9 mouse cellular contexts compared by ENCODE assay signal in genomic region chr13:37751154-37751950, GRCm38 (mm10). TPM values are rescaled to one million over a fixed set of nuclear protein-coding genes. Genes with fewer than 3 reads are reported as not detected.
A peak's percentile ranks its signal among the peaks of the same experiment; 100 is the strongest.
DNase-seq lines count a peak whose midpoint lies in the region; TF ChIP-seq lines count a peak whose summit lies in the region.
"Had no signal": no experiment of that assay in that cellular context is flagged by ENCODE, and none has a peak within 500 bp of the region (broad histone marks: within the 10 kb centered on the region; RNA-seq: fewer than 3 reads in every experiment).

No protein-coding gene starts in this region.

- H3K27ac ChIP-seq in left cerebral cortex, adult 2 months: no peak overlapping the region
- H3K27ac ChIP-seq: limb, embryonic 12.5 days had no signal

- intact Hi-C loops in left cerebral cortex, adult 2 months (cut with DNase I): no loop called here

- DNase-seq in 416B (ENCODE audit: low read depth) (peak; percentile 38), MN1 (ENCODE audit: low spot score) (no peak)
- peak; percentile 61 to 68 for DNase-seq in B cell, adult 2 months
- peak; percentile 17 to 47 for DNase-seq in frontal cortex, postnatal 36 days (ENCODE audit: low spot score in 2 of 2)
- DNase-seq in left cerebral cortex, adult 2 months (ENCODE audit: extremely low spot score in 1 of 2, low spot score in 2 of 2): peak; percentile 11 to 28
- peak; percentile 12 to 28 for DNase-seq in right cerebral cortex, adult 2 months (ENCODE audit: low spot score in 2 of 2)
- DNase-seq in cerebellum, adult 11 months: no peak
- no peak for DNase-seq in testis, postnatal 14 days (ENCODE audit: low spot score)

- TF ChIP-seq CTCF in left cerebral cortex, adult 2 months (IDR thresholded peaks at IDR 0.05): no peak

- H3K4me3 ChIP-seq in left cerebral cortex, adult 2 months: no peak overlapping the region
- H3K4me3 ChIP-seq: limb, embryonic 12.5 days had no signal

RNA-seq across cellular contexts. Expression of gene Rreb1, which starts 26.8 kb away (rescaled TPM):
- 10 to 100 TPM; 36.2 to 48.7 TPM for total RNA-seq in left cerebral cortex, adult 2 months (2021)

Comparison
In these comparisons a context has a peak if more than half of its experiments do, and no peak if none do; other contexts are left out.
1. DNase-seq: peak in 416B (single experiment), B cell, adult 2 months (2 of 2), frontal cortex, postnatal 36 days (2 of 2), left cerebral cortex, adult 2 months (2 of 2) and right cerebral cortex, adult 2 months (2 of 2); none in cerebellum, adult 11 months (single experiment), MN1 (single experiment) and testis, postnatal 14 days (single experiment).